18 mouse cellular contexts compared by ENCODE assay signal in genomic region chr2:94389000-94389399, GRCm38 (mm10). TPM values are rescaled to one million over a fixed set of nuclear protein-coding genes. Genes with fewer than 3 reads are reported as not detected.
DNase-seq lines count a peak whose midpoint lies in the region; ATAC-seq and TF ChIP-seq lines count a peak whose summit lies in the region.
"Had no signal": no experiment of that assay in that cellular context is flagged by ENCODE, and none has a peak within 500 bp of the region (broad histone marks: within the 10 kb centered on the region; RNA-seq: fewer than 3 reads in every experiment).

No protein-coding gene starts in this region.

- no peak overlapping the region for H3K27ac ChIP-seq in heart, postnatal 0 days (ENCODE audit: low read depth)
- no peak overlapping the region for H3K27ac ChIP-seq in kidney, adult 2 months (ENCODE audit: insufficient read depth, low read depth, low read length)
- H3K27ac ChIP-seq: embryonic facial prominence, embryonic 12.5 days had no signal

- no peak overlapping the region for H3K4me3 ChIP-seq in heart, postnatal 0 days (ENCODE audit: low read depth, low read length)
- H3K4me3 ChIP-seq in megakaryocyte, embryonic 14.5 days (replicated peaks): peak overlapping the region; percentile 42
- H3K4me3 ChIP-seq in kidney, adult 2 months (ENCODE audit: insufficient read depth, low read depth, low read length): no peak overlapping the region
- H3K4me3 ChIP-seq: embryonic facial prominence, embryonic 12.5 days had no signal

- DNase-seq in adrenal gland, adult (ENCODE audit: inconsistent age in 2 of 2, low spot score in 1 of 2): peak; percentile 47 to 66
- DNase-seq in adrenal gland, postnatal 4 days (ENCODE audit: low spot score in 2 of 2): no peak
- DNase-seq in heart, postnatal 0 days (ENCODE audit: low spot score): no peak
- DNase-seq in heart, postnatal 10 days: no peak
- no peak for DNase-seq in kidney, adult 9 months
- no peak for DNase-seq in thymus, postnatal 10 days (ENCODE audit: low spot score in 2 of 2)
- DNase-seq in kidney, adult 2 months: no peak
- DNase-seq: forebrain, postnatal 0 days; heart, adult 18-20 months; kidney, adult 8-10 months; kidney, postnatal 36 days; lung, adult 2 months; lung, postnatal 36 days; midbrain, embryonic 14.5 days; thymus, adult 2 months had no signal

- no peak overlapping the region for H3K9ac ChIP-seq in heart, postnatal 0 days (replicated peaks; ENCODE audit: low read depth, low read length)
- H3K9ac ChIP-seq: embryonic facial prominence, embryonic 12.5 days; forebrain, postnatal 0 days had no signal

- peaks cover 10% of the 10 kb centered on the region for H3K36me3 ChIP-seq in heart, postnatal 0 days (replicated peaks; ENCODE audit: control insufficient read depth, insufficient read depth, low read length)
- peaks cover 33% of the 10 kb centered on the region for H3K36me3 ChIP-seq in megakaryocyte, embryonic 14.5 days (replicated peaks; ENCODE audit: low read length)
- H3K36me3 ChIP-seq in kidney, adult 2 months (ENCODE audit: control insufficient read depth, insufficient read depth, low read length): no peaks in the 10 kb centered on the region; the same call in 1 of the 2 replicates

- H3K27me3 ChIP-seq in heart, postnatal 0 days (ENCODE audit: control insufficient read depth, insufficient read depth, low read length): no peaks in the 10 kb centered on the region
- H3K27me3 ChIP-seq in megakaryocyte, embryonic 14.5 days (replicated peaks): no peaks in the 10 kb centered on the region
- no peaks in the 10 kb centered on the region for H3K27me3 ChIP-seq in kidney, adult 2 months (replicated peaks; ENCODE audit: control insufficient read depth, insufficient read depth, low read length)
- H3K27me3 ChIP-seq: embryonic facial prominence, embryonic 12.5 days; Patski had no signal

- intact Hi-C loops in heart, postnatal 10 days (cut with DNase I): no loop called here

- H3K9me3 ChIP-seq in heart, postnatal 0 days (replicated peaks; ENCODE audit: control insufficient read depth, low read length): no peaks in the 10 kb centered on the region
- no peaks in the 10 kb centered on the region for H3K9me3 ChIP-seq in megakaryocyte, embryonic 14.5 days
- H3K9me3 ChIP-seq: embryonic facial prominence, embryonic 12.5 days had no signal

- TF ChIP-seq POLR2A in kidney, adult 2 months (IDR thresholded peaks at IDR 0.05; ENCODE audit: low read depth, low read length): no peak

- no peak overlapping the region for H3K4me2 ChIP-seq in heart, postnatal 0 days (ENCODE audit: low read depth, low read length)
- H3K4me2 ChIP-seq: embryonic facial prominence, embryonic 12.5 days had no signal

- H3K4me1 ChIP-seq in heart, postnatal 0 days (ENCODE audit: control insufficient read depth, insufficient read depth): peaks cover 19% of the 10 kb centered on the region
- peaks cover 26% of the 10 kb centered on the region for H3K4me1 ChIP-seq in megakaryocyte, embryonic 14.5 days
- no peaks in the 10 kb centered on the region for H3K4me1 ChIP-seq in kidney, adult 2 months (ENCODE audit: control insufficient read depth, insufficient read depth, low read length)
- H3K4me1 ChIP-seq: embryonic facial prominence, embryonic 12.5 days had no signal

- 39% methylated on average over 9 of the region's 9 CpGs for WGBS in heart, postnatal 0 days
- 71% methylated on average over 9 of the region's 9 CpGs for WGBS in kidney, adult 2 months

- ATAC-seq in heart, postnatal 0 days (ENCODE audit: insufficient read depth, low read depth): peak; percentile 53
- ATAC-seq: forebrain, postnatal 0 days; Patski had no signal

- TF ChIP-seq CTCF in heart, postnatal 0 days (IDR thresholded peaks at IDR 0.05; ENCODE audit: low read depth): no peak
- no peak for TF ChIP-seq CTCF in kidney, adult 2 months (conservative IDR thresholded peaks at IDR 0.05; ENCODE audit: insufficient read depth, insufficient read length, low read depth, low read length)

- no peak for TF ChIP-seq EP300 in heart, postnatal 0 days (IDR thresholded peaks at IDR 0.05; ENCODE audit: low read depth)

RNA-seq across cellular contexts. Expression of gene Ttc17, which starts 17.5 kb away (rescaled TPM):
- 10 to 100 TPM; 32.9 to 33.8 TPM for total RNA-seq in adrenal gland, postnatal 4 days (2021)
- total RNA-seq in heart, postnatal 0 days (2014; rRNA removed; ENCODE audit: low replicate concordance): 13.7 and 76.8 TPM in 2 replicates
- polyA plus RNA-seq in heart, postnatal 0 days (2015; fragmentation: Nextera tagmentation; extraction: Ambion mirVana): 12.0 and 12.3 TPM in 2 replicates
- 10 to 100 TPM; 29.2 to 31.9 TPM for total RNA-seq in heart, postnatal 10 days (2021)
- 1.2 and 2.8 TPM in 2 replicates for polyA plus RNA-seq in megakaryocyte, embryonic 14.5 days (2012; ENCODE audit: insufficient read depth, low replicate concordance)
- polyA plus RNA-seq in kidney, adult 2 months (2012; rRNA removed): 12.6 and 14.7 TPM in 2 replicates

RNA-seq across cellular contexts. Expression of gene Api5, which starts 48.9 kb away (rescaled TPM):
- total RNA-seq in adrenal gland, postnatal 4 days (2021): 10 to 100 TPM; 86.4 to 88.9 TPM
- total RNA-seq in heart, postnatal 0 days (2014; rRNA removed; ENCODE audit: low replicate concordance): 43.4 and 57.8 TPM in 2 replicates
- 47.8 and 52.1 TPM in 2 replicates for polyA plus RNA-seq in heart, postnatal 0 days (2015; fragmentation: Nextera tagmentation; extraction: Ambion mirVana)
- 10 to 100 TPM; 50.5 to 51.9 TPM for total RNA-seq in heart, postnatal 10 days (2021)
- polyA plus RNA-seq in megakaryocyte, embryonic 14.5 days (2012; ENCODE audit: insufficient read depth, low replicate concordance): 5.5 and 13.9 TPM in 2 replicates
- polyA plus RNA-seq in kidney, adult 2 months (2012; rRNA removed): 19.5 and 24.2 TPM in 2 replicates

Comparison
In these comparisons a context has a peak if more than half of its experiments do, and no peak if none do; other contexts are left out.
1. DNase-seq: peak in adrenal gland, adult (2 of 2); none in adrenal gland, postnatal 4 days (0 of 2), heart, postnatal 0 days (single experiment), heart, postnatal 10 days (0 of 2), kidney, adult 9 months (single experiment), thymus, postnatal 10 days (0 of 2) and kidney, adult 2 months (single experiment).